Mouse (Mus musculus): Measurements from ENCODE around the gene Creg1.

Gene Creg1

DNA sequence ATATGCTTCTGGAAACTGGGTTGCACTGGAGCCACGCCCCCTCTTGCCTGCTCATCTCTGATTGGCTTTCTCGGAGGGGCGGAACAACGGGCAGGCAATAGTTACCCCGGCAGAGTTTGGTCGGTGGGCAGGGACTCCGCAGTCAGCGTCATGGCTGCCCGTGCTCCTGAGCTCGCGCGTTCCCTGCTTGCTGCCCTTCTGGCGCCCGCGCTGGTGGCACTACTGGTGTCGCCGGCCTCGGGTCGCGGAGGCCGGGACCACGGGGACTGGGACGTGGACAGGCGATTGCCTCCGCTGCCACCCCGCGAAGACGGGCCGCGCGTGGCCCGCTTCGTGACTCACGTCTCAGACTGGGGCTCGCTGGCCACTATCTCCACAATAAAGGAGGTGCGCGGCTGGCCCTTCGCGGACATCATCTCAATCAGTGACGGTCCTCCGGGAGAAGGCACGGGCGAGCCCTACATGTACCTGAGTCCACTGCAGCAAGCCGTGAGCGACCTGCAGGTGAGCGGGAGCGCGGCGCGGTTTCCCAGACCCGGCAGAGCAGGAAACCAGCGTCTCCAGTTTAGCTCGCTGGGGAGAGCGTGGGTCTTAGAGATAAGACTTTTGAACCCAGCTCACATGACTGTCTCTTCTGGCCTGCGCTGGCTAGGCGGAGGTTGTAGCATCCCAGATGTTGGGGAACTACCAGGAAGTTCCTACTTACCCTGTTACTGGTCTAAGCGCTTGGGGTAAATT is at the start of gene Creg1:
TSS of gene Creg1 (plus strand) at position 112 of the 738 bp plus-strand sequence.
- peak; percentile 94 for DNase-seq

DNA sequence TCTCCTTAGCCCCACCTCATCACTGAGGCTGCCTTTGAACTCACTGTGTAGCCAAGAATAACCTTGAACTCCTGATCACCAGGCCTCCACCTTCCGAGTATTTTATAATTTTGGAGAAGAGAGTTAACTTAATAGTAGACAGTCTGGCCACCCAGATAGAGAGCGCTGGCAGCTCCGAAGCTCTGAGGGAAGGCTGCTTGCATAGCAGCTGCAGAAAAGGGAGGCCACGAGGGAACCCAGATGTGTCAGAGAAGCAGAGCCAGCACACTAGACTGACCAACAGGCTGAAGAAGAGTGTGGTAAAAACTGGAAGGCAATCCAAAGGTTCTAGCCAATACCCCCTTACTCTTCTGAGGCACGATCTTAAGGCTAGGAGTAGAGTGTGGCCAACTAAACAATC is 49.7 kb upstream of the Creg1 start:
- DNase-seq: no peak

DNA sequence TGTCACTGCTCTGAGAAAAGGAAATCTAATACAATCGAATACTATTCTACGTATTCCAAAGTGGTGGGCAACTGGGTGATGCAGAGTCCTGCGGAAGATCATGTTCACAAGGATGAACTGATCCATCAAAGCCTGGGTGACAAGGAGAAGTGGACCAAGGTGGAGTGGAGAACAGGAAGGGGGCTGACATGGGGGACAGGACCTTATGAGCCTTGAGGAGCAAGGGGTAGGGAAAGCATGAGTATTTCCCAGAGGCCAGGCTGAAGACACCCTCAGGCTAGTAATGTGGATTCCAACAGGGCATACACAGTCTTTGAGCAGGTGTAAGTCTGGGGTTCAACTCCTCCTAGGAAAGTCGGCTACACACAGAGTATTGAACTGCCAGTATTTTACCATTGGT is 47.1 kb upstream of the Creg1 start:
- no peak for DNase-seq

DNA sequence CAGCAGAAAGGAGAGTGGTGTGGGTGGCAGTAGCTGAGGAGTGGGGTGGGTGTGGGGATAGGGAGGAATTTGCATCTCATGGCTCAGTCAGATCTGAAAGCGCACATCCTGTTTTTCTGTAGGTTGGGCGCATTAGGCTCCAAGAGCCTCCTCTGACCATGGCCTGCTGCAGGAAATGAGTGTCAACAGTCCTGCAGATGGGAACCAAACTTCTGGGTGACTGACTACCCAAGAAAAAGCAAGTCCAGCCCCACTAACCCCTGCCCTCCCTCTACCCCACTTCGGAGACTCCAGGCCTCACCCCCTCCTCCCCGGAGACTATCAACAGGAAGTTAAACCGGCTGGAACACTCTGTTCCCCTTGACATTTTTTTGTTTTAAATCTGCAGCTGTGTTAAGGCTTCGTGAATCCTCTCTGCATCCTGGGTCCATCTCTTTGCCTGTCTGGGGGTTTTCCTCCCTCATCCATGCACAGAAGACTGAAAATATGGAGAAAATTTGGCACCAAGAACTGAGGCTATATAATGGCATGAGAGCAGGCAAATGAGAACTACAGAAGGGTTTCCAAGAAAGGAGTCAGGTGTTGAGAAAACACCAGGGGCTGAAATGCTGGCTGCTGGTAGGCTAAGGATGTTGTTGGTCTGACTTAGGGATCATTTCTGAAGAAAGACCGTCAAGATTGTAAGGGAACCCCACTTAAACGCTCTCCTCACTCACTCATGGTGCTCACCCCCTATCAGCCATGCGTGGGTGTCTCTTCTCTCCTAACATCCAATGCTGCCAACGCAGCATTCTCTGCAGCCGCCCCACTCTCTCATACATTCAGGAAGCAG is 45.6 kb upstream of the Creg1 start:
- peak; percentile 76 for DNase-seq

DNA sequence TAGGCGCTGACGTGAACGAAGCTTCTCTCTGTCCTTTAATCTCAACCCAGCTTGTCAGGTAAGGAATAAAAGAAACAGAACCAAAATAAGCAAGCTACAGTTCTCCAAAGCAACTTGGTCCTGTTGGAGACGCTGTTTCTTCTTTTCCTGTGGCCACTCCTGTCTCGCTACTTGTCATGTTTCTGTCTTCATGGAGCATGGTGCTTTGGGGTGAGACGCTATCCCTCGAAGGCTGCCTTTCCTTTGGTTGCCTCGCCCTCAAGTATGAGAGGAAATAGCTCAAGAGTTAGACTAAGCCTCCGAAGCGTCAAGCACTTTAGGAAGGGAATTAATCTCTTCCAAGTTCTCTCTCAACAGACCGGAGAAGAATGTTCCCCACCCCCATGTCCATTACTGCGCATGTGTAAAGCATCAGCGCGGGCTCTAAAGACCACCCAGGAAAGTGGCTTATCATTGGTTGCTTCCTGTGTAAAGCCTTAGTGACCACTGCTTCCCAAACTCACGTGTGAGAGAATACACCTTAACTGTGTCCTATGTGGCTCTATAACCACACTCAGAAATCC is 44.9 kb upstream of the Creg1 start:
- peak; percentile 52 for DNase-seq

DNA sequence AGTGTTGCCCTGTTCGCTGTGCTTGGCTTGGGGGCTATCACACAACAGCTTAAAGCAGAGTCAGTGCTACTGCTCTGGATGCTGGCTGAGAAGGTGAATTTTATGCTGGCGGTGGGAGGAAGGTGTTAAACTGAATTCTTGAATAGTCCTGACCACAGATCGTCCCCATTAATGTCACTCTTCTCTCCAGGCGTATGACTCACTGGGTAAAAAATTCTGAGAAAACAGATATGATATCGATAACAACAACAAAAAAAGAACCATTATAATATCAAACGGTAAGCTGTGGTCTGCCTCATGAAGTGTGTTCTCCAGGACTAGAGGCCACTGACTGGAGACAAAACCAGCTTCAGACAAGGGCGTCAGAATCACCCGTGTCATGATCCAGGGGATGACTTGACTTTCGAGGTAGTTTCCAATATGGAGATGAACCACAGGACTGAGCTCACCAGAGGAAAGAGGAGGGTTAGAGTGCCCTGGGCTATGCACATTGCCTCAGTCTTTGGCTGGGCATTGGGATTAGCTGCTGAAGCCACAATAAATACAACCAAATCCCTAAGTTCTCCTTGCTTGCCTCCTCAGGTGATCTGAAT is 40.9 kb upstream of the Creg1 start:
- DNase-seq: no peak

DNA sequence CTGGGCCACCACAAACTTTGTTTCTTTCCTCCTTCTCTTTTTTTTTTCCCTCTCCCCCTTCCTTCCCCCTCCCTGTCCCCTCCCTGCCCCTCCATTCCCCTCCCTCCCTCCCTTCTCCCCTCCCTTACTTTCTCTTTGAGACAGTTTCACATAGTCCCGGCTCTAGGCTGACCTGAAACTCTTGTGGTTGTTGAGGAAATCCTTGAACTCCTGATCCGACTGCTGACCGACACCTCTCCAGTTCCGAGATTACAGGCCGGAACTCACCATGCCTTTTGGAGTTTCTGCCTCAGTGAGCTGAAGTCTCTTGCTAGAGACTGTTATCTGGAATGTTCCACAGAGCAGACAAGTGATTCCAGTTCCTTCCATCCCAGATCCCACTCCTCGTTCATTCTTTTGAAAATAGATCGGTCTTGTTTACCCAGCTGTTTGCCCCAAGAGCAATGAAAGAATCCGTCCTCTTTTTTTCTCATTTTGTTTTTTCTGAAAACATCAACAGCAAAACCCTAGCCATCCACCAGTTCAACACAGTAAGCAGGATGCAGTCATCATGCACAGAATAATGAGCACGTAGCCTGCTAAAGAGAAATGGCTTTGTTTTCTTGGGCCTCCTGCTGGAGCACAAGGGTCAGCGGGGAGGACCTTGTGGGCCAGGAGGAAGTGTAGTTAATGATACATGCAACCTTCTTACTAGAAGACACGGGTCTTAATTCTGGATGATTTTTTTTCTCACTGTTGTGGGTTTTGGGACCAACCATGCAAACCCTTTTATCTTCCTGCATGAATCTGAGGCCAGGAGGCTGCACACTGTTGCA is 39.1 kb upstream of the Creg1 start:
- DNase-seq: no peak

DNA sequence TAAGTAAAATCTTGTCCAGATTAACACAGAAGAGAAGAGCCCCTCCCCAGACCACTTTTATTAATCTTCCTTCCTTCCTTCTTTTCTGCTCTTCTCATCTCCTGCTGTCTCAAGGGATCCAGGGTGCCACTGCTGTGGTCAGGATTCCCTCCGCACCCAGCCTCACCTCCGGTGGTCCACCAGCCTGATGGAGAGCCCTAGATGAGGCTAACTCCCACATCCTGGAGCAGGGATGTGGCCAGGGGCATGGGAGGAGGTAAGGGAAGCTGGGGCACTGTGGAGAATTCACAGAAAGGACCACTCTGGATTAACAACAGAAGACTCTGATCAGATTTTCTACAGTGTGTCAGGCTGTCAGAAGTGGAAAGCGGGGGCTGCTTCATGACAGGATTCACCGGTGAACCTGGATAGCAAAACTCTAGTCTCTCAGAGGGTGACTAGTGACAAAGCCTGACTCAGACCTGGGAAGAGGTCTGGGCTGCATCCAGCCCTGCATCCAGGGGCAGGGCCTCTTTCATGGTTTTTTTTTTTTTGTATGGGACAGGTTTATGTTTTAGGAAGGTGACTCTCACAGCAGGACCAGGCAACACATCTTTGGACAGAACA is 38.4 kb upstream of the Creg1 start:
- no peak for DNase-seq

DNA sequence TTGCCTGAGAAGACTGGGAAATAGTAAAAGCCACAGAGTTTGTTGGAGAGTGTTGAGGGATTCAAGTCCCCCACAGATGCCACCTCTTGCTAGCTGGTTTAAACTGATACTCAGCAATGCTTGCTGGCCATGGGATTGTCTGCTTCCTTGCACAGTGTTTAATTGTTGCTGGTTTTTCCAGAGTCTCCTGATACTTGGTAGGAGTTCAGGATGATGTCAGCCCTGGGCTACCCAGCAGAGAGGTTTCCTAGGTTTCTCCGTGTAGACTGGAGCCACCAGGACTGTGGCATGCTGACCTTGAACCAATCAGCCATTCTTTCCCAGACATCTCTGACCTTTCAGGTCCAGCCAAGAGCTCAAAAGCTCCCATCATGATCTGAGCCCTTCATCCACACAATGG is 36.6 kb upstream of the Creg1 start:
- DNase-seq: no peak

DNA sequence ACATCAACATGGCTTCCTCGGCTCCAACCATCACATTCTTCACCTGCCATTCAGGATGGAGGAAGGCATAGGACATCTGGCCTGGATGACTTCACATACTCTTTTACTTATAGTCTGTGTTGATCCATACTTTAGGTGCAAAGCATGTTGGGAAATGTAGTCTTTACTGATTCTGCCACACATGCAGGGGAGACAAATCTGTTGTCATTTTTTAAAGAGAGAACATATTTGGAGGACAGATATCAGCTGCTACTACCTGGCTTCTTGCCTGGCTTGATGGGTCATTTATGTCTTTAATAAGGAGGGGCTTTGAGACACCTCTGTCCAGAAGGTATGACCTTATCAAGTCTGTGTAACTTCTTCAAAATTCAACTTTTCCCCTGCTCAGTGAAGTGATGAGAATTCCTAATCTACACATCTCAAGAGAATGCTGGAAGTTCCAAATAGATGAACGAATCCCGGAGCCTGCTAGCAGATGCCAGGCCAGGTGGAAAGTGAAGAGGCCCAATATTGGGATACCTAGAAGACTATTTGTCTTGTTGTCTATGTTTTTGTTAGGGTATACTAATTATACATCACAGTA is 35.4 kb upstream of the Creg1 start:
- no peak for DNase-seq

DNA sequence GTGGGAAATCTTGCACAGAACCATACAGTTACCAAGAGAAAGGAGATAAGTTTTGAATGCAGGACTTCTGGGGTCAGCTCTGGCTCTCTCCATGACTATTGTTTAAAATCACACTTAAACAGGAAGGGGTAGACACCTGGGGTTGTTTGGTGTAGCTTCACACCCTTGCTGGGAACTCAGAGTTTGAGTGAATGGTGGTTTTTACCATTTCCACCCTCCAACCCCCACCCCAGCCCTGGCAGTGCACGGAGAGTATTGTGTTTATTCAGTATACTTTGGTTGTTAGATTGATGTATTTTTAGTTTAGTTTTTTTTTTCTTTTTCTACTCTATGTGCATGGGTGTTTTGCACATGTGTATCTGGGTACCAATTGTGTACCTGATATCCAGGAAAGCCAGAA is 33.4 kb upstream of the Creg1 start:
- peak; percentile 66 for DNase-seq

DNA sequence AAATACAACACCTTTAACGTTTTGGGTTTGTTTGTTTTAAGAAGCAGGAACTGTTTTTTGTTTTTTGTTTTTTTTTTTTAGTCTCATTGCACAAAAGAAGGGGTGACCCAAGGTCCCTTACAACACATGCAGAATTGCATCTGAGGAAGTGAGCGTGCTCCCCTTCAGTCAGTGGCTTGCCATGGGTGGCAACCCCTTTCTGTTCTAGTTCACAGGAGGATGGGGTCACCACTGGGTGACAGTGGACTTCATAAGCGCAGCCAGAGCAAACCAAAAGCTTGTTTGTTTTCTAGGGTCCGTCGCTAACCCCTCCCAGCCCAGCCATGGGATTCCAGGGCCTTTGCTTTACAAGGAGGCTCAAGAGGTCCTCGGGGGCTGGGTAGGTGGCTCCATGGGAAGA is 32.0 kb upstream of the Creg1 start:
- DNase-seq: no peak

DNA sequence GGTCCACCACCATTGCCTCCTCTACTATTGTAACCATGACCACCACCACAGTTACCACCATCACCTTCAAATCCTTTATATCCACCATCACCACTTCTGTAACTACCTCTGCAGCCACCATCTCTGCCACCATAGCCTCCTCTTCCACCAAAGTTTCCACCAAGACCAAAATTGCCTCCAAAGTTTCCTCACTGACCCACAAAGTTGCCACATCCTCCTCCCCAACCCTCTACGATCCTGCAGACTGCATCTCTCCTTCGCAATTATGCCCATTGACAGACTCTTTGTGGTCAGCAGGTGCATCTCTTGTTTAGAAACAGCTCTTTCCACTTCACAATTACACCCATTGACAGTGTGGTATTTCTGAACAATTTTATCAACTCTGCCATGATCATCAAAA is 28.7 kb upstream of the Creg1 start:
- DNase-seq: no peak

DNA sequence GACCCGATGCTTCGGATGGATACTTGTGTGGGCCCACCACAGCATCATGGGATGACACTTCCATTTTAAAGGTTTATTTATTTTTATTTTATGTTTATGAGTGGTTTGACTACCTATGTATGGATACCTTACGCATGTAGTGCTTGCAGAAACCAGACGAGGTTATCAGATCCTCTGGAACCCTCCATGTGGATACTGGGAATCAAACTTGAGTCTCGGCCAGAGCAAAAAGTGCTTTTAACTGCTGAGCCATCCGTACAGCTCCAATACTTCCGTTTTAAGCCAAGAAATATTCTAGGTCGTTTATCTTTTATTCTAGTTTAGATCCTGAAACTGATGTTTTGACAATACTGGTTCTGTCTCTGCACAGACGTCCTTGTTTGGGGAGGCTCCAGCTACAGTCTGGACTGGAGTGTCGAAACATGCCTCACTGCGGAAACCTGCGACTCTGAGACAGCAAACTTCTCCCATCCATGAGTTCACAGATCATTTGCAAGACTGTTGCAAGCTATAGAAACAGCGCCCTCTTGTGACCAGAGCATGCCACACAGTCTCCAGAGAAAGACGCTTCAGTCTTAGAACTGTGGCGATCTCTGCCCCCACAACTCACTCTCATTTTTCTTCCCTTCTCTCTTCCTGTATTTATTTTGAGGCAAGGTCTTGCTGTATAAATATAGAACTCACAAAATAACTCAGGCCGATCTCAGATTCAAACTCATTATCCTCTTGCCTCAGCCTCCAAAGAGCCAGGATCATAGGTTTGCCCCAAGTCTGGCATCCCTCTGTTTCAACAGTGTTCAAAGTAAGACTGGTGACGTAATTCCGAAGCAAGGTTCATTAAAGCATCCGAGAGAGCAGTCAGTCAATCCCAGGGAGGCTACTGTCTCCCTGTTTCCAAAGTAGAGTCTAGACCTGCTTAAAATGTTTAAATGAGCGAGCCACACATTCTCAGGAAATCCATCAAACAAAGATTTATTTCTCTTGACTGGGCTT is 27.4 kb upstream of the Creg1 start:
- DNase-seq: peak; percentile 89

DNA sequence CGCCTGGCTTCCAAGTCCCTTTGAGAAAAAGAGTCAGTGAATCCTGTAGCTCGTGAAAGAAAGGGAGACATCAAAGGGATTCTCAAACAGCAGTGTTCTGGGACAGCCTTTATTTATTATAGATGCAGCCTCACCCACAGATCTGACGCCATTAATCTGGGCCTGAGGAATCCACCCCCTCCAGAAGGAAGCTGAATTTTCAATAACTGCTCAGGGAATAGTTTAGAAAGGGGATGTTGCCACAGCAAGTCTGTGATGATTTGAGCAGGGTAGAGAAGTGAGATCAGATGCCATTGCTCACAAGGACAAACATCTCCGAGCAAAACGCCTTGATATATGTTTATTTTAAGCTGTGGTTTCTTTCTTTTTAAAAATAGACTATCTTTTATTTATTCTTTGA is 26.1 kb upstream of the Creg1 start:
- no peak for DNase-seq

DNA sequence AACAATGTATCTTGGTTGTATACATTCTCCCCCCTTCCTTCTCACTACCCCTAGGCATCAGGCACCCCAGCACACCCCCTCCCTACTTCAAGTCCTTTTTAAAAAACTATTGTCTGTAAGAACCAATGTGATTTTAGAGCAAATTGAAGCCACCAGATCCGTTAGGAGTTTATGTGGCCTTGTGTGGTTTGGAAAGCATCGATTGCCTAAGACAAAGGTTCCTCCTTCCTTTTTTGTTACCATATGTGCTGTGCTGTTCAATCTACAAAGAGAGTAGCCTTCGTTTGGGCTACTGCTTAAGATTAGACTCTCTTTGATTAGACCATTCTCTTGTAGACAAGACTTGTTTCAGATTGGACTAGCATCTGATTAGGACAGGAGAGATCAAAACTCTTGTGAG is 25.7 kb upstream of the Creg1 start:
- no peak for DNase-seq

DNA sequence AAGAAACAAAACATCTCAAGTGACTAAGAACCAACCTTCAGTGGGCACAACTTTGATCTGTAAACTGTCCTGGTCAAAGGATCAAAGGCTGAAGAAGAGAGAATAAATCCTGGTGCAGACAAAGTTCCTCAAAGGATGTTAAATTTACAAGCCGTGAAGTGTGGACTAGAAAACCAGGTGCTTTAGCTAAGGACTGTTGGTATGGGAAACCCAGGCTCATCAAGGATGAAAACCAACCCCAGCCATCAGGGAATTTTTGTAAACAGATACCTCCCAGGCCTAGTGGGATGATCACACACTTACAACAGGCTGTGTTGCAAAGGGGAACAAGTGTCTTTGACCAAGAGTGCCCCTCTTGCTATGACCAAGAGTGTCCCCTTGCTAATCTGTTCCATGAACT is 24.6 kb upstream of the Creg1 start:
- DNase-seq: no peak

DNA sequence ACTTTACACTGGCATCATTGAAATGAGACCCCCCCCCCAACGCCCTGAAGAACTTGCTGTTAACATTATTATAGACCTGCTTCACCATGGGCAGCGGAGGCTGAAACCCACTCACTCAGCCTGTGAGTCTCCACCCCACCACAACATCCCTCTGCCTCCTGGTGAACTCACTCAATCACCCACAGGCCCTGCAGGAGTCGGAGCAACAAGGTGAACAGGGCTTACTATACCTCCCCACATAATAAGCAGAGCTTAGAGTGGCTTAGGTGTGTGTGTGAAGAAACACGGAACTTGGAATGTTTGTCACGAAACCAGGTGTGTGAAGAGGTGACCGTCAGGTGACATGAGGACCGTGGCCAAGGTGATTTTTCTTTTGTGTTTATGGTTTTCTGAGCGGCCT is 21.6 kb upstream of the Creg1 start:
- no peak for DNase-seq

DNA sequence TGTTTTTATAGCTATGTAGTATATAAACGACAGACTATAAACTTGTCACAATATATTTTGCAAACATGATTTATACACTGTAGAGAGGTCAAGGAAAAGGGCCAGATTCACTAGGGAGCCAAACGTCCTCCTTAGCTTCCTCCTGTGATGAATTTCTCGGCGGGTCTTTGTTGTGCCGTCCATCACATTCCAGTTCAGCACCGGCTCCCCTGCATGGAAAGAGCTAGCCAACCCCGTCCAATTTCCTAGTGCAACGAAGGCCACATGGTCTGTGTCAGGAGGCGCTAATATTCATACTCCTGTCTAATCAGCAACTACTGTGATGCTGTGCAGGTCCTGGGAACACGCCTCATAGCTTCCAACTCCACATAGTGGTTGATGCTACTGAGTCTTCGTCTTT is 15.5 kb upstream of the Creg1 start:
- no peak for DNase-seq

DNA sequence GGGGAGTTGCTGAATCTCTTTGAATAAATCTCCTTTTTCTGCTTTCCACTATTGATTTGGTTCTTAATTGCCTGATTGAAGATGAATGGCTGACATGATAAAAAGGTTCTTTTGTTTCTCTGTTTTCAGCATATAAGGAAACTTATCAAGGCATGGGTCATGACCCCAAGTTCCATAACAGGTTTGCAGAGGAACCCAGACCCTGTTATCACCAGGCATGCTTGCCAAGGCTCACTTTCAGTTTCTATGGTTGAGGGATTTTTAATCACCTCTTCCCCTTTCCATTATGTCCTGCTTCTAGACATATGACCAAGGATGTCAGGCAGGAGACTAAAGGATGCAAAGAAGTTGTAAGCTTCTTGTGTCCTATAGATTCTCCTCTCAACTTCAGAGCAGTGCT is 12.4 kb upstream of the Creg1 start:
- no peak for DNase-seq

DNA sequence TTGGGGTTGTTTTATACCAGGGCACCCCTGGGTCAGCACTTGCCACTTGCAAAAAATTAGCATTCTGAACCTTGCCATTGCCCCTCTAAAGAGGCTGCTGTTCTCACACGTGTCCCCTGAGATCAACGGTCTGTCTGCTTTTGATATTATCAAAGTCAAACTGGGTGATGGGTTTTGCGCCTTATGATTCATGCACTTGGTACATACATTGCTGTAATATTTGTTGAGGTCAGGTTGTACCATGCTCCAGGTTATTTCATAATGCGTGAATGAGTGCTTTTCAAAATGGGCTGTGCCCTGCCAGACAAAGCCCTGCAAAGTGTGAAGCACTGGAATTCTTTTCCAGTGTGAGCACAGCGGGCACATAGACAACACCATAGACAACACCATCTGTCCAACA is 11.7 kb upstream of the Creg1 start:
- no peak for DNase-seq

Measured in thymus, postnatal 25 days (tissue).